Mouse (Mus musculus) cerebellum, adult (tissue): Measurements from ENCODE around the gene Tgfbr3.
"Not testable (repeated sequence)": the region's sequence is repeated elsewhere in the genome, so short reads cannot be mapped to it uniquely, and the experiment has no call there.

ENCODE experiments used
- ATAC-seq: cut with Nextera tagmentation; 2 replicates; pipeline ENCODE4 v1.9.2; 2017; ENCODE audit warnings: mild to moderate bottlenecking, moderate library complexity, mixed read lengths; ENCODE audit not compliant: insufficient number of reproducible peaks, low FRiP score, low TSS enrichment

Gene Tgfbr3

GRCm38 (mm10) chr5:107282561-107283307 is 6.7 kb downstream of the Tgfbr3 start:
- ATAC-seq, result no peak

- peak; percentile 96 for ATAC-seq
Measured at GRCm38 (mm10) chr5:107279263-107279662, 10.2 kb downstream of the Tgfbr3 start.

- no peak for ATAC-seq
Measured at GRCm38 (mm10) chr5:107276186-107276585, 13.2 kb downstream of the Tgfbr3 start.

- no peak for ATAC-seq
Measured at GRCm38 (mm10) chr5:107272252-107273028, 17.0 kb downstream of the Tgfbr3 start.

- ATAC-seq, result no peak
Measured at GRCm38 (mm10) chr5:107269006-107269328, 20.5 kb downstream of the Tgfbr3 start.

GRCm38 (mm10) chr5:107268121-107269005 is 21.1 kb downstream of the Tgfbr3 start:
- ATAC-seq, result no peak

GRCm38 (mm10) chr5:107266566-107266965 is 22.9 kb downstream of the Tgfbr3 start:
- ATAC-seq, result no peak

- no peak for ATAC-seq
Measured at GRCm38 (mm10) chr5:107264426-107265360, 24.7 kb downstream of the Tgfbr3 start.

GRCm38 (mm10) chr5:107263836-107264235 is 25.6 kb downstream of the Tgfbr3 start:
- no peak for ATAC-seq

GRCm38 (mm10) chr5:107261930-107262329 is 27.5 kb downstream of the Tgfbr3 start:
- ATAC-seq, result no peak

- ATAC-seq, result peak; percentile 89
Measured at GRCm38 (mm10) chr5:107260708-107261495, 28.5 kb downstream of the Tgfbr3 start.

- no peak for ATAC-seq
Measured at GRCm38 (mm10) chr5:107259487-107260040, 29.9 kb downstream of the Tgfbr3 start.

GRCm38 (mm10) chr5:107253395-107253794 is 36.0 kb downstream of the Tgfbr3 start:
- ATAC-seq, result no peak

GRCm38 (mm10) chr5:107252435-107252834 is 37.0 kb downstream of the Tgfbr3 start:
- ATAC-seq, result no peak

- ATAC-seq, result no peak
Measured at GRCm38 (mm10) chr5:107251751-107252305, 37.6 kb downstream of the Tgfbr3 start.

- no peak for ATAC-seq
Measured at GRCm38 (mm10) chr5:107250548-107251272, 38.7 kb downstream of the Tgfbr3 start.

GRCm38 (mm10) chr5:107248732-107249131 is 40.7 kb downstream of the Tgfbr3 start:
- no peak for ATAC-seq

- ATAC-seq, result not testable (repeated sequence)
Measured at GRCm38 (mm10) chr5:107248302-107248701, 41.1 kb downstream of the Tgfbr3 start.
